Mouse (Mus musculus) midbrain, embryonic 16.5 days (tissue): Measurements from ENCODE around the gene Man1b1. TPM values are rescaled to one million over a fixed set of nuclear protein-coding genes. Genes with fewer than 3 reads are reported as not detected.

Experiments used
- ATAC-seq: fragments of 200-750 bp; cut with Nextera tagmentation; 2 replicates; pipeline ENCODE4 v1.8.0; 2017; ENCODE audit warnings: moderate TSS enrichment
- H3K27ac ChIP-seq: fragments of 300-500 bp; sonication (generic); 2 replicates; pipeline ENCODE4 v1.5.1; 2014; ENCODE audit warnings: mild to moderate bottlenecking, low read length, mixed read lengths
- H3K27me3 ChIP-seq: fragments of 300-500 bp; sonication (generic); 2 replicates; pipeline ENCODE4 v1.6.1; 2014; ENCODE audit warnings: low read depth, low read length, mixed read lengths; ENCODE audit not compliant: control insufficient read depth, insufficient read depth
- H3K36me3 ChIP-seq: fragments of 300-500 bp; sonication (generic); 2 replicates; pipeline ENCODE4 v1.6.1; 2014; ENCODE audit warnings: mild to moderate bottlenecking, low read length, moderate library complexity, mixed read lengths; ENCODE audit not compliant: control insufficient read depth, insufficient read depth
- H3K4me1 ChIP-seq: fragments of 300-500 bp; sonication (generic); 2 replicates; pipeline ENCODE4 v1.6.1; 2014; ENCODE audit warnings: mild to moderate bottlenecking, low read length, mixed read lengths; ENCODE audit not compliant: control insufficient read depth, insufficient read depth
- H3K4me2 ChIP-seq: fragments of 300-500 bp; sonication (generic); 2 replicates; pipeline ENCODE4 v1.6.1; 2014; ENCODE audit warnings: mild to moderate bottlenecking, low read length, mixed read lengths
- H3K4me3 ChIP-seq: fragments of 300-500 bp; sonication (generic); 2 replicates; pipeline ENCODE4 v1.5.1; 2014; ENCODE audit warnings: low read depth, mild to moderate bottlenecking, low read length, moderate library complexity, mixed read lengths
- H3K9ac ChIP-seq: fragments of 300-500 bp; sonication (generic); 2 replicates; pipeline ENCODE4 v1.6.1; 2014; ENCODE audit warnings: low read depth, low read length, mixed read lengths
- H3K9me3 ChIP-seq: fragments of 300-500 bp; sonication (generic); replicated peaks from 2 replicates; pipeline ENCODE4 v1.6.1; 2014; ENCODE audit warnings: mild to moderate bottlenecking, low read length, mixed read lengths; ENCODE audit not compliant: control insufficient read depth, poor library complexity, severe bottlenecking
- WGBS: fragments of 180-500 bp; shearing (Covaris S2); extraction: QIAGEN DNeasy Blood & Tissue Kit; methylation state at CpG from one replicate; pipeline ENCODE4 v1.1.7; 2014; 5-methylcytosine and 5-hydroxymethylcytosine counted together
- polyA plus RNA-seq: library from polyadenylated mRNA; unstranded; fragments of >200 nt; fragmentation: Nextera tagmentation; extraction: Ambion mirVana; gene quantifications from 2 replicates; pipeline ENCODE4 v1.2.1, GENCODE M21; 2015

The Man1b1 gene
- polyA plus RNA-seq, 1 experiment from 2014 or later: 50.7 TPM

DNA sequence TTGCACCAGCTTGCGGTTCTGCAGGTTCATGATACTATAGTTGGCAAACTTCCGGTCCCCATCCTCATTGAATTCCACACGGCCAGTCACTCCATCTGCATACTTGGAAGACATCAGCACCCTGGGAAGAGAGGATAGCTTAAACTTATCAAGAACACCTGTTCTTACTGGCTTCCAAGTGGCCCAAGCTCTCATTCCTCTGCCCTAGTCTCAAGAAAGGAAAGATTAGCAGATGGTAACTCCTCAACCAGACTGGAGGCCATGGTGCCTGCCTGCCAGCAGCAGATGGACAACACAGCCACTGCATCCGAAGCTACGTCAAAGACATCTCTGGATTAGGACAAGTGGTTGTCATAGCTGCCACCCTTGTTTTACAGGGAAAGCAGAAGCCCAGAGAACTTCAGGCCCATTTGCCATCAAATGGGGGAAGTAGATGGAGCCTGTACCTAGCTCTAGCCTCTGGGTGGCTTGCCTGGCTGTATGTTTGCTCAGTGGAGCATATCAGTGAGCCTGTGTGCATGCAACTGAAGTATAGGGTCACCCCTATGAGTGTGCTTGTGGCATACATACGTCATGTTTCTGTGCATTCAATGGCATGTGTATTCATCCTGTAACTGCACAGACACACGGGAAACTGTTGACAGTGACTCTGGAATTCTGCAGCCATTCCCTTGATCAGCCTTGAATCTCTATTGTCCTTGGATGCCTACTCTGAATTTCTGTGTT, 28.0 kb upstream of the Man1b1 start:
- peaks cover 6% of the 10 kb centered on the region for H3K4me1 ChIP-seq
- 72% methylated on average over 7 of the region's 7 CpGs for WGBS
- no peak for ATAC-seq
- H3K27me3 ChIP-seq: peaks cover 25% of the 10 kb centered on the region
- no peak overlapping the region for H3K9ac ChIP-seq
- no peaks in the 10 kb centered on the region for H3K9me3 ChIP-seq
- H3K27ac ChIP-seq: no peak overlapping the region
- peak overlapping the region; percentile 77 for H3K4me2 ChIP-seq
- H3K36me3 ChIP-seq: peaks cover 18% of the 10 kb centered on the region
- peak overlapping the region; percentile 43 for H3K4me3 ChIP-seq

DNA sequence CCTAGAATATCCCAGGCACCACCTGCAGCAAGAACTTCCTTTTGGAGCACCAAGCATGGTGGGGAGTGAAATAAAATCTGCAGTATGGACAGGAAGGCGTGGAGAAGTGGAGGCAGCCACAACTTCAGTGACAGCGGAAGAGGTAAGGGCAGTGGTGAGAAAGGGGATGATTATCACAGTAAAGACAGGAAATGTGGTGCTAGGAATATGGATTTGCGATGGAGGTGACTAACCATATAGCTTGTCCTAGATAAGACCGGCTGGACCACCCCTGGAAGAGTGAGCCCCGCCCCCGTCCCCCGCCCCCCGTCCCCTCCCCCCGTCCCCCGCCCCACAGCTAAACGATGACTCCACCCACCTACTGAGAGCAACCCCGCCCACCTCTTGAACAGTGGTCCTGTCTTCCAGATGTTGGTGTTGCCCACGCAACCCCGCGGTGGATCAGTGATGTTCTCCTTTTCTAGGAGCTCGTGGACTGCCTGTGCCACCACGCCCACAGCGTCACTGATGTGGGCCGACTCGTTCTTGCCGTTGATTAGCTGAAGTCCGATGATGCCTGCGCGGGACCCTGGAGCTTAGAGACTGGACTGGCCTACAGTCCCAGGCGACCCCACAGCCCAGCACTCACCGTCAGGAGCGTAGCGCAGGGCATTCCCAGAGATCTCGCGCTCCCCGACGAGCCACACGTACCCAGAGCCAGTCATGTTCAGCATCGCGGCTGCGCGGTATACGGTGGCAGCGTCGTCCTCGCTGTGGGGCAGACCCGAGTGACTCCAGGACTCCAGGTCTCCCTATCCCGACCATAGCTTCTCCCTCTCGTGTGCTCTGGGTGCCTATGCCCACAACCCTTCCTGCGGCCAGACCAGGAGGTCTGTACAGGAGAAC, 27.2 kb upstream of the Man1b1 start:
- WGBS: 4% methylated on average over 45 of the region's 45 CpGs
- H3K4me2 ChIP-seq: peak overlapping the region; percentile 77
- H3K9ac ChIP-seq: peak overlapping the region; percentile 56
- H3K27ac ChIP-seq: peak overlapping the region; percentile 68
- H3K27me3 ChIP-seq: peaks cover 27% of the 10 kb centered on the region
- peak; percentile 81 for ATAC-seq
- H3K36me3 ChIP-seq: peaks cover 18% of the 10 kb centered on the region
- H3K4me1 ChIP-seq: peaks cover 6% of the 10 kb centered on the region
- H3K4me3 ChIP-seq: peak overlapping the region; percentile 43
- H3K9me3 ChIP-seq: no peaks in the 10 kb centered on the region

DNA sequence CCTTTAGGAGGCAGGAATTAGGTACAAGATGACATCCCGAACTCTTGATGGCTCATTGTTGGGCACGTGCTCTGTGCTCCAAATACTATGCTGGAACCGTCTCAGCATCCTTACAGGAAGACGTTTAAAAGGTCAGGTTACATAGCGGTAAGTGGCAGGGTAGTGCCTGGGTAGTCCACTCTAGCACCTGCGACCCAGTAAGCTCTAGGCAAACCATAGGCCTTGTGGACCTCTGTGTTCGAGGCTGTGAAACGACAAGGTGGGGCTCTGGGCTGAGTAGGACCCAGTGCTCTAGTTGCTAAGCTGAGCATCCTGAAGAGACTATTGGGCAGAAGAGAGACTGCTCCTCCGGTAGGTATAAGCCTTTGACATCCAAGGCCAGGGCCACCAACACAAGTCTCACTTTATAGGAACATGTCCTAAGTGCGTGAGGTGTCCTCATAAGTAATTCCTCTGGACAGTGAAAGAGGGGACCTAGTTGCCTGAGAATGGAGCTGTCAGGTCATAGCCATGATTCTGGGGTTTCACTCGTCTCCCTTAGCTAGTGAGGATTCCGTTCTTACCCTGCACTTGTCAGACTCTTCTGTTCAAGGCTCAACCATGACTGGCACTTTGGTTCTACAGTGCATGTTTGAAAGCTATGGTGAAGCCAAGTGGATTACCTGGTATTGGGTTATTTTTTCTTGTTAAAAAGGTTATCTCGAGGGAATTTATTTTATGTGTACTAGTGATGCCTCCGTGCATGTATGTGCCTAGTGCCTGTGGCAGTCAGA, 26.4 kb upstream of the Man1b1 start:
- H3K4me2 ChIP-seq: peak overlapping the region; percentile 77
- peaks cover 6% of the 10 kb centered on the region for H3K4me1 ChIP-seq
- peaks cover 21% of the 10 kb centered on the region for H3K36me3 ChIP-seq
- peaks cover 35% of the 10 kb centered on the region for H3K27me3 ChIP-seq
- H3K27ac ChIP-seq: no peak overlapping the region; the same call in 1 of the 2 replicates
- peak overlapping the region; percentile 56 for H3K9ac ChIP-seq
- ATAC-seq: peak; percentile 36
- no peaks in the 10 kb centered on the region for H3K9me3 ChIP-seq
- 51% methylated on average over 14 of the region's 14 CpGs for WGBS
- peak overlapping the region; percentile 43 for H3K4me3 ChIP-seq

DNA sequence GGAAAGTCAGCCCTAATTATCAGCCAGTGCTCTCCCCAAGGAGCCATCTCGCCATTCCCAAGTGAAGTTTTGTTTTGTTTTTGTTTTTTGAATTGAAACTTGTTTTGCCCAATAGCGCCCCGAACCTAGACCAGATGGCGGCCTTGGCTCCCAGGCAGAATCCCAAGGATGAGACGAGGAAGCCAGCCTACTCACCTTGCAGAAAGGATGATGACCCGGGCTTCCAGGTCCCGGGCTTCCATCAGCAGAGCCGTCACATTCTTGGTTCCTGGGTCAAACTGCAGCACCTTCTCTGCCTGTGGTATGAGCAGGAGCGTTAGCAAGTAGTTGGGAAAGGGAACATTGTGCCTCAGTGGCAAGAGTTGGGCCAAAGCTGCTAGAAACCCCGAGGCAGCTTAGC, 22.0 kb upstream of the Man1b1 start:
- Histone ChIP-seq H3K4me2 (no peak overlapping the region), H3K27me3 (peaks cover 73% of the 10 kb centered on the region), H3K9ac (no peak overlapping the region), H3K36me3 (peaks cover 30% of the 10 kb centered on the region), H3K9me3 (no peaks in the 10 kb centered on the region), H3K4me3 (no peak overlapping the region), H3K27ac (no peak overlapping the region), H3K4me1 (peaks cover 4% of the 10 kb centered on the region; the same call in 1 of the 2 replicates)
- no peak for ATAC-seq
- 62% methylated on average over 10 of the region's 10 CpGs for WGBS

DNA sequence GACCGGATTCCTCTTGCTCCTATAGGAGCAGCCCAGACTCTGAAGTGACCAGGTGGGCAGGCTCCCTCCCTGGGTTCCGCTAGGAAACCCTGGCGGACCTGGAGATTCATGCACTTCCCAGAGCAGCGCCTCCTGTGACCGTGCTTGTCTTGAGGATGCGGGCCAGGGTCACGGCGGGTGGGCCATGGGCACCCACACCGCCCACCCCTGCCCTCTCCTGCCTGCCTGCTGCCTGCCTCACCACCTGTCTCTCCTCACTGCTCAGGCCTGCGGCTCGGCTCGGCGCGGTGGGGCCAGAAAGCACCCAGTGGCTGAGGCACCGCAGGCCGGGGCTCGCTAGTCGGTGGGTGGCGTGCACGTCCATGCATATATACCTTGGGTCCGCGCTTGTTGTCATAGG, 21.2 kb upstream of the Man1b1 start:
- H3K4me1 ChIP-seq: no peaks in the 10 kb centered on the region
- ATAC-seq: no peak
- 5% methylated on average over 21 of the region's 22 CpGs for WGBS
- no peak overlapping the region for H3K27ac ChIP-seq
- H3K9ac ChIP-seq: no peak overlapping the region
- no peak overlapping the region for H3K4me3 ChIP-seq
- H3K36me3 ChIP-seq: peaks cover 30% of the 10 kb centered on the region
- no peaks in the 10 kb centered on the region for H3K9me3 ChIP-seq
- H3K4me2 ChIP-seq: no peak overlapping the region
- peaks cover 73% of the 10 kb centered on the region for H3K27me3 ChIP-seq

DNA sequence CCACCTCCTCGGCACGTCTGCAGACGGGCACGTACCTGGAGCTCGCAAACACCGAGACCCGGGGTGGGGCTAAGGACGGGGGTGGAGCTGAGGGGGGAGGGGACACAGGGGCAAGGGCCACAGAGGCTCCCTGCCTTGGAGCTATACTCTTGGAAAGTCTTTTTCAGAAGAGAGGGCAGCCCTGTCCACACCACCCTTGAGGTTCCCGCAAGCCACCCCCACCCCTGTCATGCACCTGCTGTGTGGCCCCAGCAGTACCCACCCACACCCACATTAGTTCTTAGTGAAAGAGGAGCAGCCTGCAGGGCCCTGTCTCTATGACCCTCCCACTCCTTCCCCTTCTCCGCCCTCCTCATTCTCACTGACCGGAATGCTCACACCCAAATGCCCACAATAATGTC, 20.6 kb upstream of the Man1b1 start:
- Histone ChIP-seq H3K4me2 (no peak overlapping the region), H3K4me1 (no peaks in the 10 kb centered on the region), H3K27me3 (peaks cover 73% of the 10 kb centered on the region), H3K9ac (no peak overlapping the region), H3K4me3 (no peak overlapping the region), H3K27ac (no peak overlapping the region), H3K36me3 (peaks cover 30% of the 10 kb centered on the region), H3K9me3 (no peaks in the 10 kb centered on the region)
- ATAC-seq: peak; percentile 12; the same call in 1 of the 2 replicates
- WGBS: 16% methylated on average over 11 of the region's 11 CpGs

DNA sequence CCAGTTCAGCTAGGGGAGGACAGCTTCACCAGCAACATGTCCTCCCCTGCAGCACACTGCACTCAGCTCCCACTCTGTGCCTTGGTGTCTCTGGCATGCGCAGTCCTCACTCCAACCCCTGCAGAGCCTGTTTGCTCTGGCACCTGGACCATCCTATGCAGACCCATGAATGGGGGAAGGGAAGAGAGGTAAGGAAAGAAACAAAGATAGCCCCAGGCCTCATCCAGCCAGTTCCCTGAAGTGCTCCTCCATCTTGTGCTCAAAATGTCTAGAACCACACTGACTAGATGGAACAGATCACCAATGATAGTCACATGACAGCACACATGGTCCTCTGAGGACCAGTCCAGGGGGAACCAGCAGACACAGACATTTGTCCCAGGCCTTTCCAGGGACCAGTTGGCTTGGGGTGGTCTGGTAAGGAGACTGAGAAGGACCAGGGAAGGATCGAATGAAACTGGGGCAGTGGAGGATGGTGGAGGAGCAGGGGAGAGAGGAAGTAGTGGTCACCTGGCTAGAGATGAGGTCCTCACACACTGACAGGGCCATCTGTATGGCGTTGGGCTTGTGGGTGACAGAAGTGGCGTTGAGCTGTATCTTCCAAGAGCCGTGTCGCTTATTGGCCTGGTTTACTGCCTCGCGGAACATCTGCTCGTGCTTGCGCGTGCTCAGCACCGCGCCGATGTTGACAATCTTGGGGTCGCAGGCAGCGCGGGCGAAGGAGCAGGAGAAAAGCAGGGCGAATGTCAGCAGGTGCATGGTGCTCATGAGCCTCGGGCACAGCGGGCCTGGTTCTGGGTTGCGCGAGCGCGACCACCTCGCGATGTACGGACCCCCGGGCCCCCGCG, 13.8 kb upstream of the Man1b1 start:
- peak; percentile 70 for ATAC-seq
- peak overlapping the region; percentile 77 for H3K4me2 ChIP-seq
- peak overlapping the region; percentile 69 for H3K4me3 ChIP-seq
- no peaks in the 10 kb centered on the region for H3K36me3 ChIP-seq
- H3K27ac ChIP-seq: peak overlapping the region; percentile 87
- peaks cover 18% of the 10 kb centered on the region for H3K4me1 ChIP-seq
- no peaks in the 10 kb centered on the region for H3K9me3 ChIP-seq
- H3K27me3 ChIP-seq: peaks cover 33% of the 10 kb centered on the region
- H3K9ac ChIP-seq: peak overlapping the region; percentile 83
- WGBS: 4% methylated on average over 31 of the region's 31 CpGs
